Mouse (Mus musculus) CH12.LX (cell line): Measurements from ENCODE around the gene Slc9b1.

ENCODE experiments used
- CTCF ChIP-seq, 2 experiments: IDR thresholded peaks in 1 of 2; conservative IDR thresholded peaks in 1 of 2; 2 replicates each; pipeline ENCODE4 v1.5.1; 2011 to 2012; ENCODE audit warnings: low read depth in 2 of 2, low read length in 2 of 2, improper control_type of control experiment in 1 of 2, inconsistent platforms in 1 of 2, mild to moderate bottlenecking in 1 of 2, moderate library complexity in 1 of 2
- EP300 ChIP-seq: IDR thresholded peaks from 2 replicates; pipeline ENCODE4 v1.6.1; 2011; ENCODE audit warnings: low read length, improper control_type of control experiment
- MXI1 ChIP-seq: IDR thresholded peaks from 2 replicates; pipeline ENCODE4 v1.6.1; 2011; ENCODE audit warnings: mild to moderate bottlenecking, low read depth, low read length, improper control_type of control experiment
- NRF1 ChIP-seq: IDR thresholded peaks from 2 replicates; pipeline ENCODE4 v1.6.1; 2014; ENCODE audit warnings: low read depth, mild to moderate bottlenecking, inconsistent platforms, low read length, improper control_type of control experiment, moderate library complexity
- POLR2A ChIP-seq: IDR thresholded peaks from 2 replicates; pipeline ENCODE4 v1.6.1; 2011; ENCODE audit warnings: low read depth, mild to moderate bottlenecking, improper control_type of control experiment, low read length
- RCOR1 ChIP-seq: conservative IDR thresholded peaks from 2 replicates; pipeline ENCODE4 v1.6.1; 2012; ENCODE audit warnings: low read depth, mild to moderate bottlenecking, inconsistent platforms, low read length, improper control_type of control experiment
- USF1 ChIP-seq: IDR thresholded peaks from 2 replicates; pipeline ENCODE4 v1.6.1; 2014; ENCODE audit warnings: low read depth, mild to moderate bottlenecking, inconsistent platforms, low read length, improper control_type of control experiment
- ZKSCAN1 ChIP-seq: IDR thresholded peaks from 2 replicates; pipeline ENCODE4 v1.6.1; 2012; ENCODE audit warnings: low read depth, inconsistent platforms, low read length, improper control_type of control experiment, borderline replicate concordance

- TF ChIP-seq USF1 (no peak), POLR2A (no peak), MXI1 (no peak), NRF1 (no peak), RCOR1 (no peak), ZKSCAN1 (no peak), CTCF (conservative IDR thresholded peaks at IDR 0.05 in 1 of 2, IDR thresholded peaks at IDR 0.05 in 1 of 2; ENCODE audit: low read depth in 2 of 2, low read length in 2 of 2) (no peak), EP300 (no peak)
These were observed 70.0 kb downstream of the Slc9b1 start for GRCm38 (mm10) chr3:135417799-135418198.
